Mouse (Mus musculus): ENCODE measurements around the gene Agk. TPM values are rescaled to one million over a fixed set of nuclear protein-coding genes. Genes with fewer than 3 reads are reported as not detected.

Gene Agk
- polyA plus RNA-seq, 1 experiment from 2014 or later, result 56.0 TPM

DNA sequence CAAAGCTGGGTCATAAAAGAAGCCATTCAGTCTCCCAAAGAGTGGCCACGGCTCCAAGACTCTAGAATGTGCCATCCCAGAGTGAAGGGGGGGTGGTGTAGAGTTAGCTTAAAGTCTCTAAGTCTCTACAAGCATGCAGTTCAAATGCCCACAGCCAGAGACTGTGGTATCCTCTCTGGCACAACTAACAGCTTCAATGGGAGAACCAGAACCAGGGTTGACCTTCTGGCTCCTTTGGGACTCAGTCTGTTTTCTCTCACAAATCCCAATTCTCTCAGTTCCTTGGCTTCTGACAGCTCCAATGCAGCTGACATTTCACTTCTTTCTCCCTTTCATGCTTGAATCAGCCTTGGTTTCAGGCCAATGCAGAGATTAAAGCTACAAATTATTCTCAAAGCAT lies 98.0 kb downstream of the Agk start:
- Histone ChIP-seq H3K4me2 (replicated peaks; ENCODE audit: low read depth, low read length) (no peak overlapping the region), H3K4me1 (ENCODE audit: control insufficient read depth, insufficient read depth, low read length) (no peaks in the 10 kb centered on the region), H3K36me3 (ENCODE audit: control insufficient read depth, insufficient read depth, low read length) (0 out of 2 replicates have a peak, but pooled peaks cover 3% of the 10 kb centered on the region), H3K27me3 (ENCODE audit: control insufficient read depth, insufficient read depth, low read length) (no peaks in the 10 kb centered on the region), H3K9me3 (ENCODE audit: control insufficient read depth, low read length) (no peaks in the 10 kb centered on the region), H3K4me3 (ENCODE audit: low read length) (no peak overlapping the region), H3K27ac (ENCODE audit: low read depth, low read length) (no peak overlapping the region), H3K9ac (ENCODE audit: low read depth, low read length) (no peak overlapping the region)
- WGBS, result 83% methylated on average over 1 of the region's 1 CpGs
- no peak for ATAC-seq (ENCODE audit: low FRiP score, low TSS enrichment)

DNA sequence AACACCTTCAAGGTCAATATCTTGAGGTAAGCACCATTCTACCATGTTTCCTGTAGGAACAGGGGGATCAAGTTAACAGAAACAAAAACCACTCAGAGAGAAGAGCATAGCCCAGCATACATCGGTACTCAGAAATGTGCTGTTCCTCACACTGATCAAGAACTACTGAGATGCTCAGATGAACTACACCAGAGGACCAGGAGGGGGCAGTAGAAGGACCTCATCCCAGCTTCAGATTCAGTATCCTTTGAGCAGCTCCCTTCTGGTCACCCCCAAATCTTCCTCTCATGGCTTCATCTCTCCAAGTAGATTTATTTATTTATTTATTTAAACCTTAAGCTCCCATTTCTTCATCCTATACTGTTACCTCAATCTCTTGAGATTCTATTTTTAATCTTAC lies 98.8 kb downstream of the Agk start:
- no peaks in the 10 kb centered on the region for H3K9me3 ChIP-seq (ENCODE audit: control insufficient read depth, low read length)
- H3K4me3 ChIP-seq (ENCODE audit: low read length), result no peak overlapping the region
- ATAC-seq (ENCODE audit: low FRiP score, low TSS enrichment), result 0 out of 2 replicates have a peak, but pooled peaks have one; percentile 28
- H3K27me3 ChIP-seq (ENCODE audit: control insufficient read depth, insufficient read depth, low read length), result no peaks in the 10 kb centered on the region
- H3K9ac ChIP-seq (ENCODE audit: low read depth, low read length), result no peak overlapping the region
- 0 out of 2 replicates have a peak, but pooled peaks cover 3% of the 10 kb centered on the region for H3K36me3 ChIP-seq (ENCODE audit: control insufficient read depth, insufficient read depth, low read length)
- no peak overlapping the region for H3K4me2 ChIP-seq (replicated peaks; ENCODE audit: low read depth, low read length)
- WGBS, result 92% methylated on average over 1 of the region's 1 CpGs
- H3K27ac ChIP-seq (ENCODE audit: low read depth, low read length), result no peak overlapping the region
- H3K4me1 ChIP-seq (ENCODE audit: control insufficient read depth, insufficient read depth, low read length), result no peaks in the 10 kb centered on the region

DNA sequence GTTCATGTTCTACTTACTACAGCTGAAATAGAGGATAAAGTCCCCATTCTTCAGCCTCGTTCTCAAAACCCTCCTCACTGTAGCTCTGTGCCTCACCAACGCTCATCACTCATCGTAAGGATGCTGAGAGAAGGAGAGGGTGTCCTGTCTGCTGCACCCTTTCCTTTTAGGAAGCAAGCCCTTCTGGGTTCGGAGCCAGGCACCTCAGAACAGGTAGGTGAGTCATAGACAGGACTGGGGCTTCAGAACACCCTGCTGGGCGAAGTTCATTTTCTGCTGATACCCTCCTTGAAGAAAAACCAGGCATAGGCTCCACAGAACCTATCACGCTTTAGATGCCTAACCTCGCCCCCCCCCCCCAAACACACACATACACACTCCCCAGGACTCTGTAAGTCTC lies 102.5 kb downstream of the Agk start:
- 0 out of 2 replicates have a peak, but pooled peaks cover 2% of the 10 kb centered on the region for H3K36me3 ChIP-seq (ENCODE audit: control insufficient read depth, insufficient read depth, low read length)
- no peaks in the 10 kb centered on the region for H3K4me1 ChIP-seq (ENCODE audit: control insufficient read depth, insufficient read depth, low read length)
- WGBS, result 84% methylated on average over 7 of the region's 7 CpGs
- ATAC-seq (ENCODE audit: low FRiP score, low TSS enrichment), result no peak
- H3K4me2 ChIP-seq (replicated peaks; ENCODE audit: low read depth, low read length), result no peak overlapping the region
- no peak overlapping the region for H3K27ac ChIP-seq (ENCODE audit: low read depth, low read length)
- H3K27me3 ChIP-seq (ENCODE audit: control insufficient read depth, insufficient read depth, low read length), result no peaks in the 10 kb centered on the region
- H3K9ac ChIP-seq (ENCODE audit: low read depth, low read length), result no peak overlapping the region
- no peak overlapping the region for H3K4me3 ChIP-seq (ENCODE audit: low read length)
- H3K9me3 ChIP-seq (ENCODE audit: control insufficient read depth, low read length), result no peaks in the 10 kb centered on the region

DNA sequence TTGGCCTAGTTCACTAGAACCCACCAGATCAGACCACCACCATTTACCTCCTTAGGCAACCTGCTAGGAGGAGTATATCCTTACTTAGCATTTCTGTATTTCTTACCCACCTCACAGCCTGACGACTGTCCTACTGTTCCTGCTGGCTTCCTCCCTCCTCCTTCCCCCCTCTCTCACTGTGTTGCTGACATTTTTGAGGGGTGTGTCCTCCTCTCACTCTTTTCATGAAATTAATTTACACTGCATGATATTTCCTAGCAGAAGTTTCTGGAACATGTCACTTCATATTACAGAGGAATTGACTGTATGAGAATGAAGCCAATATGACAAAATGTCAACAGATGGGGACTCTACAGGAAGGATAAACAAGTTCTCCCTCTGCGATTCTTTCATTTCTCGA lies 103.7 kb downstream of the Agk start:
- Histone ChIP-seq H3K27ac (ENCODE audit: low read depth, low read length) (no peak overlapping the region), H3K4me3 (ENCODE audit: low read length) (no peak overlapping the region), H3K4me1 (ENCODE audit: control insufficient read depth, insufficient read depth, low read length) (no peaks in the 10 kb centered on the region), H3K36me3 (ENCODE audit: control insufficient read depth, insufficient read depth, low read length) (no peaks in the 10 kb centered on the region), H3K4me2 (replicated peaks; ENCODE audit: low read depth, low read length) (no peak overlapping the region), H3K27me3 (ENCODE audit: control insufficient read depth, insufficient read depth, low read length) (no peaks in the 10 kb centered on the region), H3K9ac (ENCODE audit: low read depth, low read length) (no peak overlapping the region), H3K9me3 (ENCODE audit: control insufficient read depth, low read length) (no peaks in the 10 kb centered on the region)
- 62% methylated on average over 3 of the region's 3 CpGs for WGBS
- no peak for ATAC-seq (ENCODE audit: low FRiP score, low TSS enrichment)

DNA sequence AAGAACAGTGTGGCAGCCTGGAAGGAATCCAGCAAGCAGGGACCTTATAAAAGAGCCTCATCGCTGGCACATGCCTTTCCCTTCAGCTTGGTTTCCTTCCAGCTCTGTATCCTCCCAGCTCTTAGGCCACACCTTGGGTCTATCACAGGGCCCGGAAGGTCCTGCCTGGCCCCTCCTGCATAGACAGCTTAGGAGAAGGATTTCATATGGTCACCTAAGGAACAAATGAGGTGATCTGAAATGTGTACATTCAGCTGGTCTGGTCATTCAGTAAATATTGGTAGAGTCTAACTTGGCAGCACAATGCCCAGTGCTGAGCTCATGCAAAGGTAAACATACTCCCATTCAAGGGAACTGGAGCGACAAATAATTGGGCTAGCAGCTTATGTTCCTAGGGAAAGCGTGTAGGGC lies 104.6 kb downstream of the Agk start:
- H3K4me1 ChIP-seq (ENCODE audit: control insufficient read depth, insufficient read depth, low read length), result peaks cover 2% of the 10 kb centered on the region; the same call in 1 of the 2 replicates
- no peak overlapping the region for H3K27ac ChIP-seq (ENCODE audit: low read depth, low read length)
- no peak overlapping the region for H3K4me2 ChIP-seq (replicated peaks; ENCODE audit: low read depth, low read length)
- ATAC-seq (ENCODE audit: low FRiP score, low TSS enrichment), result no peak
- 68% methylated on average over 4 of the region's 4 CpGs for WGBS
- H3K27me3 ChIP-seq (ENCODE audit: control insufficient read depth, insufficient read depth, low read length), result no peaks in the 10 kb centered on the region
- H3K4me3 ChIP-seq (ENCODE audit: low read length), result no peak overlapping the region
- no peaks in the 10 kb centered on the region for H3K36me3 ChIP-seq (ENCODE audit: control insufficient read depth, insufficient read depth, low read length)
- no peaks in the 10 kb centered on the region for H3K9me3 ChIP-seq (ENCODE audit: control insufficient read depth, low read length)
- no peak overlapping the region for H3K9ac ChIP-seq (ENCODE audit: low read depth, low read length)

DNA sequence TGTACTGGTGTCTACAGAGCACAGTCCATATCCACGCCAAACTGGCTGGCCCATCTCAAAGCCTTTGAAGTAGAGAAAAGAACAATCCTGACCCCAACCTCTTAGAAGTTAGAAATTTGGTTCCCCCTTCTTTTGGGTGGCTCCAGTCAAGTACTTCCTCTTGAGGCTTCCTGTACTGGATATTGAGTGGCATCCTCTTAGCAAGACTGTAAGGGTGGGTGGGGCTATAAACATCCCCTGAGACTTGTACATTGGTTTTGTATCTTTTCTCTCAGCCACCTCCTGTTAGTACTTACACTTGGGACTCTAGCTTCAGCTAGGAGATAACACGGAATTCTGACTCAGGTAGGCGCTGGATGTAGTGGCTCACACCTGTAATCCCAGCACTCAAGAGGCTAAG lies 105.3 kb downstream of the Agk start:
- no peak overlapping the region for H3K4me2 ChIP-seq (replicated peaks; ENCODE audit: low read depth, low read length)
- H3K4me3 ChIP-seq (ENCODE audit: low read length), result no peak overlapping the region
- no peak for ATAC-seq (ENCODE audit: low FRiP score, low TSS enrichment)
- peaks cover 6% of the 10 kb centered on the region; the same call in 1 of the 2 replicates for H3K4me1 ChIP-seq (ENCODE audit: control insufficient read depth, insufficient read depth, low read length)
- no peaks in the 10 kb centered on the region for H3K36me3 ChIP-seq (ENCODE audit: control insufficient read depth, insufficient read depth, low read length)
- WGBS, result 87% methylated on average over 3 of the region's 3 CpGs
- no peaks in the 10 kb centered on the region for H3K27me3 ChIP-seq (ENCODE audit: control insufficient read depth, insufficient read depth, low read length)
- no peaks in the 10 kb centered on the region for H3K9me3 ChIP-seq (ENCODE audit: control insufficient read depth, low read length)
- H3K9ac ChIP-seq (ENCODE audit: low read depth, low read length), result no peak overlapping the region
- H3K27ac ChIP-seq (ENCODE audit: low read depth, low read length), result no peak overlapping the region

DNA sequence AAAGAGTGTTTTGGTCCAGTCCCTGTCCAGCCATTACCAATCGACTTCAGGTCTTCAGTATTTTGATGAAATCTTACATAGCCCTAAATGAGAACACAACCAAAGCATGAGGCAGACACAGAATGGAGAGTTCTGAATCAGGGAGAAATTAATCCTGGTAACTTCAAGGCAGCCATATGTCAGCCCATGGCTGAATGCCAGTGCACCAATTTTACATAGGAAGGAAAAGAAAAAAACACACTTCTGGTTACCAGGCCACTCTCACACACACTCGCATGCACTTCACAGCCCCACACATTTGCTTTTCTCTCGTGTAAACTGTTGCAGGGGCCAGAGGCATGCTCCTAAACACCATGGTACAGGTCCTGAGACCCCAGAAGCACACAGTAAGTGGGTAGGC lies 105.9 kb downstream of the Agk start:
- no peak overlapping the region for H3K9ac ChIP-seq (ENCODE audit: low read depth, low read length)
- H3K4me2 ChIP-seq (replicated peaks; ENCODE audit: low read depth, low read length), result no peak overlapping the region
- no peak overlapping the region for H3K27ac ChIP-seq (ENCODE audit: low read depth, low read length)
- H3K27me3 ChIP-seq (ENCODE audit: control insufficient read depth, insufficient read depth, low read length), result no peaks in the 10 kb centered on the region
- no peak overlapping the region for H3K4me3 ChIP-seq (ENCODE audit: low read length)
- ATAC-seq (ENCODE audit: low FRiP score, low TSS enrichment), result no peak
- no peaks in the 10 kb centered on the region for H3K9me3 ChIP-seq (ENCODE audit: control insufficient read depth, low read length)
- H3K36me3 ChIP-seq (ENCODE audit: control insufficient read depth, insufficient read depth, low read length), result no peaks in the 10 kb centered on the region
- H3K4me1 ChIP-seq (ENCODE audit: control insufficient read depth, insufficient read depth, low read length), result peaks cover 6% of the 10 kb centered on the region; the same call in 1 of the 2 replicates
- WGBS, result 71% methylated on average over 3 of the region's 3 CpGs

DNA sequence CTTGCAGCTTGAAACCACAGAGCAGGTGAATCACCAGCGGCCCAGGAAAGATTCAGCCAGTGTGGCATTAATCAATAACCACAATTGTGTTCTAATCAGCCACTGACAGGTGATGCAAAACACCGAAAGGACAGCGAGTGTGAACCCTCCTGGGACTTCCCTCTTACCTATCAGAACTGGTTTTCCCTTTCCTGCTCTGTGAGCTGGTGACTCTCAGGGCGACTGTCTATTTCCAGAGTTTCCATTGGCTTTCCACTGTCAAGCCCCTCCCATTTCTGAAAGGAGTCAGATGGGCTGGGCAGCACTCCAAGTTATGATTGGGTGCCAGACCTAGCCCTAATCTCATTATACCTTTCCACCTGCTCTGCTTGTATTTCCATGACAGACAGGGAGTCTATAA lies 106.4 kb downstream of the Agk start:
- Histone ChIP-seq H3K36me3 (ENCODE audit: control insufficient read depth, insufficient read depth, low read length) (no peaks in the 10 kb centered on the region), H3K9ac (ENCODE audit: low read depth, low read length) (no peak overlapping the region), H3K4me2 (replicated peaks; ENCODE audit: low read depth, low read length) (no peak overlapping the region), H3K27ac (ENCODE audit: low read depth, low read length) (no peak overlapping the region), H3K4me3 (ENCODE audit: low read length) (no peak overlapping the region), H3K27me3 (ENCODE audit: control insufficient read depth, insufficient read depth, low read length) (no peaks in the 10 kb centered on the region), H3K4me1 (ENCODE audit: control insufficient read depth, insufficient read depth, low read length) (peaks cover 8% of the 10 kb centered on the region; the same call in 1 of the 2 replicates), H3K9me3 (ENCODE audit: control insufficient read depth, low read length) (no peaks in the 10 kb centered on the region)
- 75% methylated on average over 4 of the region's 4 CpGs for WGBS
- ATAC-seq (ENCODE audit: low FRiP score, low TSS enrichment), result no peak

DNA sequence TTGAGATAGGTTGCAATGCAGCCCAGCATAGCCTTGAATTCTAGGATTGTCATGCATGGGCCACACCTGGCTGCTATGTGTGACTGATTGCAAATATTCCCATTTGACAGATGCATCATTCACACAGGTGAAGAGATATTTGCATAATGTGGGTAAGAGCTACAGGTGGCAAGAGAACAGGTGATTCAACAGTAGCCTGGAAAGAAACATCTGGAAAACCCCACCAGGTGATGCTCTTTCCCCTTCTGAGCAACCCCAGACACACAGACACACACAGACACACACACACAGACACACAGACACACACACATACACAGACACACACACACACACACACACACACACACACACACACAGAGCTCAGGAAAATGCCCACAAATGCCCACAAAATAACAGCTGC lies 106.8 kb downstream of the Agk start:
- ATAC-seq (ENCODE audit: low FRiP score, low TSS enrichment), result no peak
- H3K36me3 ChIP-seq (ENCODE audit: control insufficient read depth, insufficient read depth, low read length), result no peaks in the 10 kb centered on the region
- H3K4me1 ChIP-seq (ENCODE audit: control insufficient read depth, insufficient read depth, low read length), result peaks cover 11% of the 10 kb centered on the region; the same call in 1 of the 2 replicates

More for the DNA sequence above, 106.8 kb downstream of the Agk start:
- no peak overlapping the region for H3K4me3 ChIP-seq (ENCODE audit: low read length)
- no peak overlapping the region for H3K4me2 ChIP-seq (replicated peaks; ENCODE audit: low read depth, low read length)
- H3K9me3 ChIP-seq (ENCODE audit: control insufficient read depth, low read length), result no peaks in the 10 kb centered on the region
- no peak overlapping the region for H3K9ac ChIP-seq (ENCODE audit: low read depth, low read length)
- no peak overlapping the region for H3K27ac ChIP-seq (ENCODE audit: low read depth, low read length)
- H3K27me3 ChIP-seq (ENCODE audit: control insufficient read depth, insufficient read depth, low read length), result no peaks in the 10 kb centered on the region

Measured in kidney, embryonic 14.5 days (tissue).